Mouse (Mus musculus) cerebellum, adult 2 months (tissue): ENCODE data around the gene Pcyt2. TPM values are rescaled to one million over a fixed set of nuclear protein-coding genes. Genes with fewer than 3 reads are reported as not detected.

Experiments used
- DNase-seq, 2 experiments: peaks; one replicate each; pipeline ENCODE4 v3.0.0; 2021
- H3K27ac ChIP-seq: fragments of 200-500 bp; 2 replicates; pipeline ENCODE4 v1.5.1; 2012; ENCODE audit warnings: low read length, control low read depth, inconsistent platforms; ENCODE audit not compliant: insufficient read depth
- H3K27me3 ChIP-seq: fragments of 200-500 bp; 2 replicates; pipeline ENCODE4 v1.6.1; 2012; ENCODE audit warnings: inconsistent platforms, mild to moderate bottlenecking, low read length, moderate library complexity; ENCODE audit not compliant: control insufficient read depth, insufficient read depth
- H3K4me1 ChIP-seq: fragments of 200-500 bp; 2 replicates; pipeline ENCODE4 v1.6.1; 2011; ENCODE audit warnings: low read length; ENCODE audit not compliant: control insufficient read depth, insufficient read depth
- H3K4me3 ChIP-seq: fragments of 200-500 bp; replicated peaks from 2 replicates; pipeline ENCODE3; 2011; ENCODE audit warnings: mild to moderate bottlenecking, low read depth, low read length, control low read depth; ENCODE audit not compliant: insufficient read depth
- CTCF ChIP-seq: fragments of 200-500 bp; IDR thresholded peaks from 2 replicates; pipeline ENCODE4 v1.5.1; 2011; ENCODE audit warnings: low read depth, mild to moderate bottlenecking, control low read depth, low read length, moderate library complexity, borderline replicate concordance; ENCODE audit not compliant: insufficient read depth
- POLR2A ChIP-seq: fragments of 200-500 bp; IDR thresholded peaks from 2 replicates; pipeline ENCODE4 v1.6.1; 2011; ENCODE audit warnings: low read length, control low read depth, borderline replicate concordance; ENCODE audit not compliant: insufficient read depth
- WGBS: fragments of 180-500 bp; shearing (Covaris S2); methylation state at CpG from one replicate; pipeline ENCODE4 v1.1.7; 2018; 5-methylcytosine and 5-hydroxymethylcytosine counted together
- polyA plus RNA-seq: library from polyadenylated mRNA; depleted of rRNA; stranded (reverse); fragments of >200 nt; gene quantifications from 2 replicates; pipeline ENCODE4 v1.2.3, GENCODE M21; 2012

Pcyt2 gene
- polyA plus RNA-seq, 1 experiment: 403 TPM

DNA sequence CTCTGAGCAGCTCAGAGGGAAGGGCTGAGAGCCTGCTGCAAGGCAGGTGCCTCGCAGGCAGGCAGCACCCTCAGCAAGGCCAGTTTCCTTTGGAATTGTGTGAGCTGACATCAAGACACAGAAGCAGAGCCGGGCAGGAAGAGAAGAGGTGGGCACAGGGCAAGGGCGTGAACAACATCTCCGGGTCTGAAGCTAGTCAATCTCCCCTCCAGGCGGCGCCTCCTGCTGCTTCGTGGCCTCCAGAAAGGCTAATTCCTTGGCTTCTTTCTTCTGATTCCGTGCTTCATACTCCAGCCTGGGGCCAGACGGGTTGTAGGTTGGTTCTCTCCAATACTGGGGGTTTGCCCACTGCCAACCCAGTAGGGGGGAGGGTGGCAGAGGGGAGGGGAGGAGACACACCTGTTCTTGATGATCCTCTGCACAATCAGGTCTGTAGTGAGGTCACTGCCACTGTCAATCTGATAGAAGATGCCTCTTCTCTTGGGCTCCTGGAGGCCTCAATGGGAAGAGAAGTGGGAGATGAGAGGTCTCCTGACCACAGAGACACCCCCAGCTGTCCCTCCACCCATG, 7.2 kb downstream of the Pcyt2 start:
- TF ChIP-seq CTCF (no peak), POLR2A (no peak)
- H3K27ac ChIP-seq: no peak overlapping the region
- peaks cover 22% of the 10 kb centered on the region for H3K4me1 ChIP-seq
- no peaks in the 10 kb centered on the region for H3K27me3 ChIP-seq
- DNase-seq: peak in 1 of 2 experiments; percentile 16
- WGBS: 61% methylated on average over 9 of the region's 9 CpGs
- H3K4me3 ChIP-seq: no peak overlapping the region

DNA sequence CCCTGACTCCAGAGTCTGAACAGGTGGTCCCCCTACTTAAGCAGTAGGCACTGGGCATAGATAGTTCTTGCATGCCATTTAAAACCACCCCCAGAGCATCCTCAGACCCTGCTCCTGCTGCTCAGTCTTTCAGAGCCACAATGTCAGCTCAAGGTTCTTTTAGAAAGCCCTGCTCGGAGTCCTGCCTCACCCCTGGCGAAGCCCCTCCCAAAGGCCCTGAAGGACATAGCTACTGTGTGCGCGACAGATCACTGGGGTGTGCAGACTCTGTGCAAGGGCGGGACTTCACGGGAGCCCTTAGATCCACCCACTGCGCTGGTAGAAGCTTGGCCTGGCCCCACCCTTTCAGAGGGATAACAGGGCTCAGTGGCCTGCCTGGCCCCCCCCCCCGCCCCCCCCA, 8.5 kb downstream of the Pcyt2 start:
- peaks cover 17% of the 10 kb centered on the region for H3K4me1 ChIP-seq
- DNase-seq: no peak
- TF ChIP-seq POLR2A: no peak
- no peak for TF ChIP-seq CTCF
- H3K27me3 ChIP-seq: no peaks in the 10 kb centered on the region
- WGBS: 58% methylated on average over 8 of the region's 8 CpGs
- H3K27ac ChIP-seq: no peak overlapping the region
- H3K4me3 ChIP-seq: no peak overlapping the region

DNA sequence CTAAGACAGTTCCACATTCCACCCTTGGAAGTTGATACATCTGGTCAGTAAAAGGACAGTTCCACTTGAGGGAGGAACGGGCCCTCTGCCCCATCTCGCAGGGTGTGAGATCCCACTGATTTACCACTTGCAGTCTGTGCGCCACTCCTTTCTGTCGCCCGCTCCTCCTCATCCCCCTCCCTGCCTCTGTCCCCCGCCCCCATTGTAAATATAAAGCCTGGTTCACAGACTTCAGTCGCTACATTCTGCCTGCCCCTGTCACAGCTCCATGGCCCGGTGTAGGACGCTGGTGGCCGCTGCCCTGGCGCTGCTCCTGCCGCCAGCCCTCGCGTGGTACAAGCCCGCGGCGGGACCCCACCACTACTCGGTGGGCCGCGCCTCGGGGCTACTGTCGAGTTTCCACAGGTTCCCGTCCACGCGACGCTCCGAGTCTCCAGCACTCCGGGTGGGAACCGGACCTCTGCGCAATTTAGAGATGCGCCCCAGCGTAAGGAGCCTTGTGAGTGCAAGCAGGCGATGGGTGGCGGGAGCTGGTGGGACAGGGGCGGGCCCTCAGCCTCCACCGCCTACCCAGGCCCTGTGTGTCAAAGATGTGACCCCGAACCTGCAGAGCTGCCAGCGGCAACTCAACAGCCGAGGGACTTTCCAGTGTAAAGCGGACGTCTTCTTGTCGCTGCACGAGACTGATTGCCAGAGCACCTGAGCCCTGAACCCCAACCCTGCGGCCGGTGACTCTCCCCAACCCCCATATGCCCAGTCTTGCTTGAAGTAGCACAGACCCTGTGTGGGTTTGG, 9.3 kb downstream of the Pcyt2 start, which contains the start of gene Npb:
Npb (plus strand) TSS at position 237 of the 794 bp plus-strand sequence.
- peaks cover 8% of the 10 kb centered on the region for H3K4me1 ChIP-seq
- no peak within 1 kb of the TSS for H3K4me3 ChIP-seq

DNA sequence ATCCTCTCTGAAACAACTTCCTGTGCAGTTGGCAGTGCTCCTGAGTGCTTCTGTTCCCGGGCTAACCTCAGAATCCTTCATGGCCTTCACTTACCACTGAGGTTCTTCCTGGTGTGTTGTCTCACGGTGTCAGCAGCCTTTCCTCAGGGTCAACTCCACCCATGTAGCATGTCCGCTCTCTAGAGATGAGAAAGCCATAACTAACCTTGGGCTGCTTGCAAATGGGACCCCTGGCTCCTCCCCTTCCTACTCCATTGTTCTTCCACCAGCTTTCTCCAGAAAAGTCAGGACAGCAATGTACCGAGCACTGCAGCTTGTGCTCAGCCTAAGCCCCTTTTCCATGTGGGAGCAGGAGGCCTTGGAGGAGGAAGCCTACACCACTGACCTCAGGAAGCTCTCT, 11.0 kb downstream of the Pcyt2 start:
- 74% methylated on average over 4 of the region's 4 CpGs for WGBS
- no peak overlapping the region for H3K27ac ChIP-seq
- H3K4me1 ChIP-seq: peaks cover 3% of the 10 kb centered on the region; the same call in 1 of the 2 replicates
- H3K4me3 ChIP-seq: no peak overlapping the region
- no peak for TF ChIP-seq CTCF
- TF ChIP-seq POLR2A: no peak
- no peak for DNase-seq
- no peaks in the 10 kb centered on the region for H3K27me3 ChIP-seq

More for the DNA sequence above, 9.3 kb downstream of the Pcyt2 start, which contains the start of gene Npb:
- Histone ChIP-seq H3K27ac (no peak within 1 kb of the TSS), H3K27me3 (no peaks in the 10 kb centered on the region)
- WGBS: 18% methylated on average over 45 of the region's 45 CpGs
- DNase-seq: peak in 1 of 2 experiments; percentile 21
- TF ChIP-seq POLR2A (no peak), CTCF (no peak)

DNA sequence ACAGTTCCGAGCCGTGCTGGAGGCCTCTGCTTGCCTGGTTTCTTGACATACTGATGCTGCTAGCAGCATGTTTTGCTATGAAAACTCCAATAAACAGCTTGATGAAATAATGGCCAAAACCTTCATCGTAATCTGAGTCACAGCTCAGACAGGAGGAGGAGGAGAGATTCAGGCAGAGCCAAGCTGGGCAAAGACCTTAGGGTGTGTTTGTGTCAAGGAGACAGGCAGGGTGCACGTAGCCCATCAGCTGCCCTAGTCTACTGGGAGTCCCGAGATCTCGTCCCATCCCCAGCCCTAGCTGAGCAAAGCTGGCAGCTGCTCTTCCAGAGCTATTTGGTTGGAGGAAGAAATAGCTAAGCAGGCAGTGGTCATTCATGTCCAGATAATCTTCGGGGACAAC, 12.1 kb downstream of the Pcyt2 start:
- H3K4me3 ChIP-seq: no peak overlapping the region
- no peaks in the 10 kb centered on the region for H3K27me3 ChIP-seq
- no peak for DNase-seq
- 0 out of 2 replicates have a peak, but pooled peaks cover 3% of the 10 kb centered on the region for H3K4me1 ChIP-seq
- H3K27ac ChIP-seq: no peak overlapping the region
- TF ChIP-seq CTCF: no peak
- TF ChIP-seq POLR2A: no peak
- 87% methylated on average over 7 of the region's 7 CpGs for WGBS

DNA sequence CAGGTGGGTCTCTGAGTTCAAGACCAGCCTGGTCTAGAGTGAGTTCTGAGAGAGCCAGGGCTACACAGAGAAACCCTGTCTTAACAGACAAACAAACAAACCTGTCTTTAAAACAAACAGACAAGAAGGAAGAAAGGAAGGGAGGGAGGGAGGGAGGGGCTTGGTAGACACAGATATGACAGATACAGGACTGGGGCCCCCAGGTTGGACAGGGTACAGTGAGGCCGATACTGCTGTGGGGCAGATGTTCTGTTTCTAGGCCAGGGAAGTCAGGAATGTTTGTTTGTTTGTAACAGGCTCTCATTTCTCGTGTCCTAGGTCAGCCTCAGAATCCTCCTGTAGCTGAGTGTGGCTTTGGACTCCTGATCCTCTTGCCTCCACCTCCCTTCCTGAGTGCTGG, 14.2 kb downstream of the Pcyt2 start:
- H3K27me3 ChIP-seq: no peaks in the 10 kb centered on the region
- peaks cover 6% of the 10 kb centered on the region; the same call in 1 of the 2 replicates for H3K4me1 ChIP-seq
- no peak for DNase-seq
- TF ChIP-seq CTCF (no peak), POLR2A (no peak)
- H3K4me3 ChIP-seq: no peak overlapping the region
- WGBS: 78% methylated on average over 2 of the region's 2 CpGs
- H3K27ac ChIP-seq: no peak overlapping the region

DNA sequence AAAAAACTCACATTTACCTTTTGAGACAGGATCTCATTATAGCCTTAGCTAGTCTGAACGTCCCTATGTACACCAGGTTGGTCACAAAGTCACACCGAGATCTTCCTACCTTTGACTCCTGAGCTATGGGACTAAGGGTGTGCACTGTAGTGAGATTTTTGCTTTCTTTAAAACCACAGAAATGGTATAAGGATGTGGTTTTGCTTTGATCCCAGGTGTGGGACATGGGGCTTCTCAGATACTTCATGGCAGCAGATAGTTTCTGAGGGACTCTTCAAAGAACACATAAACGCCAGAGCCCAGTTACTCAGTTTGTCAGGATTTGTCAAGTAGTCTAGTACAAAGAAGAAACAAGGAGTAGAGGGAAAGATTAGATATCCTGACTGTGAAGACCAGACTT, 17.0 kb downstream of the Pcyt2 start:
- TF ChIP-seq POLR2A: no peak
- TF ChIP-seq CTCF: no peak
- 95% methylated on average over 3 of the region's 3 CpGs for WGBS
- no peak overlapping the region for H3K27ac ChIP-seq
- H3K4me3 ChIP-seq: no peak overlapping the region
- H3K27me3 ChIP-seq: no peaks in the 10 kb centered on the region
- DNase-seq: no peak
- H3K4me1 ChIP-seq: peaks cover 12% of the 10 kb centered on the region
